Mouse (Mus musculus) liver, embryonic 11.5 days (tissue): Measurements from ENCODE around the gene Gm1604a. TPM values are rescaled to one million over a fixed set of nuclear protein-coding genes. Genes with fewer than 3 reads are reported as not detected.
"Not testable (repeated sequence)": the region's sequence is repeated elsewhere in the genome, so short reads cannot be mapped to it uniquely, and the experiment has no call there.

Experiments used
- ATAC-seq: fragments of 200-750 bp; cut with Nextera tagmentation; replicated peaks from 2 replicates; pipeline ENCODE4 v1.8.0; 2017; ENCODE audit warnings: moderate number of reproducible peaks, mild to moderate bottlenecking, moderate TSS enrichment, moderate library complexity; ENCODE audit not compliant: low FRiP score
- DNase-seq: peaks from one replicate; pipeline ENCODE4 v3.0.0-alpha.2; 2017; ENCODE audit warnings: low spot score
- H3K27ac ChIP-seq: fragments of 300-500 bp; sonication (generic); 2 replicates; pipeline ENCODE4 v1.5.1; 2014; ENCODE audit warnings: mild to moderate bottlenecking, low read depth, low read length, control low read depth
- H3K27me3 ChIP-seq: fragments of 300-500 bp; sonication (generic); replicated peaks from 2 replicates; pipeline ENCODE4 v1.6.1; 2014; ENCODE audit warnings: low read length, mixed read lengths; ENCODE audit not compliant: control insufficient read depth, insufficient read depth
- H3K36me3 ChIP-seq: fragments of 300-500 bp; sonication (generic); 2 replicates; pipeline ENCODE4 v1.6.1; 2014; ENCODE audit warnings: mild to moderate bottlenecking, low read length, moderate library complexity, mixed read lengths; ENCODE audit not compliant: control insufficient read depth, insufficient read depth
- H3K4me1 ChIP-seq: fragments of 300-500 bp; sonication (generic); replicated peaks from 2 replicates; pipeline ENCODE4 v1.6.1; 2014; ENCODE audit warnings: low read length, mixed read lengths; ENCODE audit not compliant: control insufficient read depth, insufficient read depth
- H3K4me2 ChIP-seq: fragments of 300-500 bp; sonication (generic); 2 replicates; pipeline ENCODE4 v1.6.1; 2014; ENCODE audit warnings: mild to moderate bottlenecking, control low read depth, moderate library complexity
- H3K4me3 ChIP-seq: fragments of 300-500 bp; sonication (generic); 2 replicates; pipeline ENCODE4 v1.5.1; 2014; ENCODE audit warnings: low read depth, low read length, control low read depth
- H3K9ac ChIP-seq: fragments of 300-500 bp; sonication (generic); 2 replicates; pipeline ENCODE4 v1.6.1; 2014; ENCODE audit warnings: low read depth, low read length, control low read depth
- H3K9me3 ChIP-seq: fragments of 300-500 bp; sonication (generic); 2 replicates; pipeline ENCODE4 v1.6.1; 2016; ENCODE audit warnings: low read length, inconsistent platforms, mixed read lengths; ENCODE audit not compliant: control insufficient read depth
- WGBS: fragments of 180-500 bp; shearing (Covaris S2); extraction: QIAGEN DNeasy Blood & Tissue Kit; methylation state at CpG from one replicate; pipeline ENCODE4 v1.1.7; 2014; 5-methylcytosine and 5-hydroxymethylcytosine counted together
- polyA plus RNA-seq: library from polyadenylated mRNA; unstranded; fragments of >200 nt; fragmentation: Nextera tagmentation; extraction: Ambion mirVana; gene quantifications from 2 replicates; pipeline ENCODE4 v1.2.1, GENCODE M21; 2014

Gene Gm1604a
- polyA plus RNA-seq, 1 experiment from 2014 or later: not detected

- H3K4me2 ChIP-seq, H3K27me3 ChIP-seq: not testable (repeated sequence)
- WGBS: 50% methylated on average over 6 of the region's 10 CpGs
Measured at GRCm38 (mm10) chr17:7126475-7126874, 101.1 kb downstream of the Gm1604a start.

GRCm38 (mm10) chr17:7134002-7134401, 108.6 kb downstream of the Gm1604a start:
- H3K27me3 ChIP-seq, H3K4me3 ChIP-seq, H3K9ac ChIP-seq, H3K27ac ChIP-seq, ATAC-seq, H3K36me3 ChIP-seq, DNase-seq, H3K9me3 ChIP-seq, H3K4me2 ChIP-seq, H3K4me1 ChIP-seq: not testable (repeated sequence)
- WGBS: no CpG with 5 or more reads among the region's 7 CpGs

More at GRCm38 (mm10) chr17:7126475-7126874, 101.1 kb downstream of the Gm1604a start:
- H3K27ac ChIP-seq, H3K4me1 ChIP-seq, ATAC-seq, H3K9me3 ChIP-seq, H3K36me3 ChIP-seq, DNase-seq, H3K9ac ChIP-seq, H3K4me3 ChIP-seq: not testable (repeated sequence)

GRCm38 (mm10) chr17:7135277-7135676, 109.9 kb downstream of the Gm1604a start:
- not testable (repeated sequence) for H3K27ac ChIP-seq, H3K4me3 ChIP-seq, H3K9me3 ChIP-seq, ATAC-seq, H3K36me3 ChIP-seq, DNase-seq, H3K4me2 ChIP-seq, H3K4me1 ChIP-seq, H3K27me3 ChIP-seq, H3K9ac ChIP-seq
- WGBS: 83% methylated on average over 7 of the region's 8 CpGs

Other genes with a start within 250 kb of the Gm1604a start
- gene Ezr, start 242.8 kb upstream of the Gm1604a start, polyA plus RNA-seq: 96.2 and 97.3 TPM in 2 replicates
- 28.1 and 29.6 TPM in 2 replicates for gene Rsph3b, start 76.9 kb upstream of the Gm1604a start, polyA plus RNA-seq
- 36.4 TPM in 2 replicates for gene Tagap1, start 64.4 kb upstream of the Gm1604a start, polyA plus RNA-seq
- gene Rnaset2b, start 54.9 kb upstream of the Gm1604a start, polyA plus RNA-seq: 138 and 150 TPM in 2 replicates
- gene Gm49721, start 46.7 kb upstream of the Gm1604a start, polyA plus RNA-seq: 0.12 TPM in 1 of 2 replicates, not detected in the other
- 12.7 and 13.2 TPM in 2 replicates for gene Rps6ka2, start 144.5 kb downstream of the Gm1604a start, polyA plus RNA-seq